Mouse (Mus musculus) G1E (cell line): Measurements from ENCODE around the gene Tbc1d30.

Source experiments
- CTCF ChIP-seq: IDR thresholded peaks from 2 replicates; pipeline ENCODE4 v1.5.1; 2012; ENCODE audit warnings: low read depth, low read length, inconsistent platforms, mixed read lengths
- GATA1 ChIP-seq: IDR thresholded peaks from 2 replicates; pipeline ENCODE4 v1.6.1; 2012; ENCODE audit warnings: borderline replicate concordance, low read length, inconsistent platforms, mixed read lengths
- POLR2AphosphoS5 ChIP-seq: IDR thresholded peaks from 2 replicates; pipeline ENCODE4 v1.6.1; 2012; ENCODE audit warnings: low read depth, low read length, inconsistent platforms; ENCODE audit not compliant: insufficient replicate concordance
- TAL1 ChIP-seq: conservative IDR thresholded peaks from 2 replicates; pipeline ENCODE4 v1.6.1; 2012; ENCODE audit warnings: low read depth, low read length, inconsistent platforms, mixed read lengths

- TF ChIP-seq CTCF: no peak
- TF ChIP-seq GATA1: no peak
- no peak for TF ChIP-seq TAL1
- no peak for TF ChIP-seq POLR2AphosphoS5
Measured at GRCm38 (mm10) chr10:121249820-121250219, 101.3 kb downstream of the Tbc1d30 start.
